Mouse (Mus musculus) intestine, embryonic 14.5 days (tissue): ENCODE results near the gene Robo4. TPM values are rescaled to one million over a fixed set of nuclear protein-coding genes. Genes with fewer than 3 reads are reported as not detected.

Experiments used
- ATAC-seq: fragments of 200-750 bp; cut with Nextera tagmentation; replicated peaks from 2 replicates; pipeline ENCODE4 v1.8.0; 2017; ENCODE audit warnings: low read depth, moderate number of reproducible peaks, moderate TSS enrichment, moderate library complexity; ENCODE audit not compliant: low FRiP score, low TSS enrichment
- DNase-seq: peaks from one replicate; pipeline ENCODE4 v3.0.0-alpha.2; 2018; ENCODE audit warnings: low spot score
- H3K27ac ChIP-seq: fragments of 300-500 bp; sonication (generic); 2 replicates; pipeline ENCODE4 v1.5.1; 2014; ENCODE audit warnings: low read depth, mild to moderate bottlenecking, control low read depth
- H3K27me3 ChIP-seq: fragments of 300-500 bp; sonication (generic); replicated peaks from 2 replicates; pipeline ENCODE4 v1.6.1; 2014; ENCODE audit warnings: low read length, control low read depth; ENCODE audit not compliant: control insufficient read depth, insufficient read depth
- H3K36me3 ChIP-seq: fragments of 300-500 bp; sonication (generic); 2 replicates; pipeline ENCODE4 v1.6.1; 2014; ENCODE audit warnings: low read length, control low read depth; ENCODE audit not compliant: control insufficient read depth, insufficient read depth
- H3K4me1 ChIP-seq: fragments of 300-500 bp; sonication (generic); replicated peaks from 2 replicates; pipeline ENCODE4 v1.6.1; 2014; ENCODE audit warnings: low read length, control low read depth, mixed read lengths; ENCODE audit not compliant: control insufficient read depth, insufficient read depth
- H3K4me2 ChIP-seq: fragments of 300-500 bp; sonication (generic); 2 replicates; pipeline ENCODE4 v1.6.1; 2014; ENCODE audit warnings: low read length
- H3K4me3 ChIP-seq: fragments of 300-500 bp; sonication (generic); 2 replicates; pipeline ENCODE4 v1.5.1; 2014; ENCODE audit warnings: low read depth, low read length, control low read depth, mixed read lengths
- H3K9ac ChIP-seq: fragments of 300-500 bp; sonication (generic); 2 replicates; pipeline ENCODE4 v1.6.1; 2014; ENCODE audit warnings: mild to moderate bottlenecking, low read length
- H3K9me3 ChIP-seq: fragments of 300-500 bp; sonication (generic); 2 replicates; pipeline ENCODE4 v1.6.1; 2016; ENCODE audit warnings: low read length, control low read depth; ENCODE audit not compliant: control insufficient read depth
- WGBS: fragments of 180-500 bp; shearing (Covaris S2); extraction: QIAGEN DNeasy Blood & Tissue Kit; methylation state at CpG from one replicate; pipeline ENCODE4 v1.1.7; 2014; 5-methylcytosine and 5-hydroxymethylcytosine counted together
- polyA plus RNA-seq: library from polyadenylated mRNA; unstranded; fragments of >200 nt; fragmentation: Nextera tagmentation; extraction: Ambion mirVana; gene quantifications from 2 replicates; pipeline ENCODE4 v1.2.1, GENCODE M21; 2014

The Robo4 gene
- polyA plus RNA-seq, 1 experiment from 2014 or later, result 9.8 TPM

GRCm38 (mm10) chr9:37432026-37432666 lies 30.4 kb downstream of the Robo4 start:
- Histone ChIP-seq H3K4me2 (no peak overlapping the region), H3K9ac (no peak overlapping the region), H3K36me3 (no peaks in the 10 kb centered on the region), H3K4me3 (no peak overlapping the region), H3K4me1 (no peaks in the 10 kb centered on the region), H3K27ac (no peak overlapping the region), H3K9me3 (no peaks in the 10 kb centered on the region), H3K27me3 (peaks cover 90% of the 10 kb centered on the region)
- ATAC-seq (no peak; the same call in 1 of the 2 replicates), DNase-seq (no peak)
- under 1% methylated on average over 16 of the region's 17 CpGs for WGBS

GRCm38 (mm10) chr9:37432720-37433421 lies 31.2 kb downstream of the Robo4 start, which contains the start of gene Robo3:
Robo3 (minus strand) TSS chr9:37433246.
- ATAC-seq (no peak), DNase-seq (no peak)
- Histone ChIP-seq H3K9me3 (no peaks in the 10 kb centered on the region), H3K4me1 (no peaks in the 10 kb centered on the region), H3K9ac (no peak within 1 kb of the TSS), H3K27ac (no peak within 1 kb of the TSS), H3K27me3 (peaks cover 83% of the 10 kb centered on the region), H3K4me2 (peak within 1 kb of the TSS; percentile 44), H3K36me3 (no peaks in the 10 kb centered on the region), H3K4me3 (peak within 1 kb of the TSS; percentile 24)
- under 1% methylated on average over 40 of the region's 40 CpGs for WGBS

GRCm38 (mm10) chr9:37433823-37434560 lies 32.3 kb downstream of the Robo4 start:
- H3K9me3 ChIP-seq, result no peaks in the 10 kb centered on the region
- no peaks in the 10 kb centered on the region for H3K36me3 ChIP-seq
- H3K9ac ChIP-seq, result no peak overlapping the region
- H3K4me2 ChIP-seq, result no peak overlapping the region
- DNase-seq (no peak), ATAC-seq (no peak)
- no peak overlapping the region for H3K4me3 ChIP-seq
- H3K27ac ChIP-seq, result no peak overlapping the region
- H3K27me3 ChIP-seq, result peaks cover 79% of the 10 kb centered on the region
- H3K4me1 ChIP-seq, result no peaks in the 10 kb centered on the region
- 4% methylated on average over 18 of the region's 18 CpGs for WGBS

GRCm38 (mm10) chr9:37434932-37435331 lies 33.2 kb downstream of the Robo4 start:
- WGBS, result 1% methylated on average over 14 of the region's 14 CpGs
- Histone ChIP-seq H3K4me1 (no peaks in the 10 kb centered on the region), H3K9ac (no peak overlapping the region), H3K36me3 (no peaks in the 10 kb centered on the region), H3K27me3 (peaks cover 70% of the 10 kb centered on the region), H3K4me2 (no peak overlapping the region), H3K27ac (no peak overlapping the region), H3K4me3 (no peak overlapping the region), H3K9me3 (no peaks in the 10 kb centered on the region)
- ATAC-seq (no peak), DNase-seq (no peak)

- peaks cover 63% of the 10 kb centered on the region for H3K27me3 ChIP-seq
Observed at GRCm38 (mm10) chr9:37435616-37436015, 33.9 kb downstream of the Robo4 start.

GRCm38 (mm10) chr9:37437772-37438735 lies 36.4 kb downstream of the Robo4 start:
- Histone ChIP-seq H3K36me3 (no peaks in the 10 kb centered on the region), H3K4me3 (no peak overlapping the region), H3K4me1 (no peaks in the 10 kb centered on the region), H3K27me3 (peaks cover 39% of the 10 kb centered on the region), H3K9ac (no peak overlapping the region), H3K9me3 (no peaks in the 10 kb centered on the region), H3K27ac (no peak overlapping the region), H3K4me2 (no peak overlapping the region)
- DNase-seq (no peak), ATAC-seq (no peak)
- 38% methylated on average over 3 of the region's 3 CpGs for WGBS

More at GRCm38 (mm10) chr9:37435616-37436015, 33.9 kb downstream of the Robo4 start:
- H3K9me3 ChIP-seq, result no peaks in the 10 kb centered on the region
- ATAC-seq, result no peak
- H3K4me1 ChIP-seq, result no peaks in the 10 kb centered on the region
- H3K36me3 ChIP-seq, result no peaks in the 10 kb centered on the region
- no peak overlapping the region for H3K4me2 ChIP-seq
- no peak for DNase-seq
- H3K4me3 ChIP-seq, result no peak overlapping the region
- H3K27ac ChIP-seq, result no peak overlapping the region
- WGBS, result 8% methylated on average over 4 of the region's 4 CpGs
- H3K9ac ChIP-seq, result no peak overlapping the region

- Histone ChIP-seq H3K9me3 (no peaks in the 10 kb centered on the region), H3K36me3 (no peaks in the 10 kb centered on the region), H3K27ac (no peak overlapping the region), H3K4me1 (0 out of 2 replicates have a peak, but pooled peaks cover 3% of the 10 kb centered on the region), H3K4me2 (no peak overlapping the region), H3K4me3 (no peak overlapping the region), H3K9ac (no peak overlapping the region), H3K27me3 (peaks cover 74% of the 10 kb centered on the region)
- WGBS, result 5% methylated on average over 5 of the region's 5 CpGs
- DNase-seq (no peak), ATAC-seq (no peak)
Observed at GRCm38 (mm10) chr9:37452401-37452800, 50.7 kb downstream of the Robo4 start.

GRCm38 (mm10) chr9:37453328-37453727 lies 51.6 kb downstream of the Robo4 start:
- 34% methylated on average over 4 of the region's 4 CpGs for WGBS
- H3K4me1 ChIP-seq, result 0 out of 2 replicates have a peak, but pooled peaks cover 3% of the 10 kb centered on the region
- H3K4me3 ChIP-seq, result no peak overlapping the region
- no peaks in the 10 kb centered on the region for H3K9me3 ChIP-seq
- DNase-seq (no peak), ATAC-seq (no peak)
- H3K27ac ChIP-seq, result no peak overlapping the region
- H3K27me3 ChIP-seq, result peaks cover 83% of the 10 kb centered on the region
- H3K9ac ChIP-seq, result no peak overlapping the region
- H3K4me2 ChIP-seq, result no peak overlapping the region
- H3K36me3 ChIP-seq, result no peaks in the 10 kb centered on the region
